Mouse (Mus musculus) embryonic fibroblast, embryonic 13.5 days (primary cell): ENCODE data around the gene Tpk1. TPM values are rescaled to one million over a fixed set of nuclear protein-coding genes. Genes with fewer than 3 reads are reported as not detected.

ENCODE experiments used
- H3K27ac ChIP-seq: 2 replicates; pipeline ENCODE4 v1.5.1; 2012; ENCODE audit warnings: low read length, control low read depth, inconsistent platforms; ENCODE audit not compliant: insufficient read depth
- H3K4me1 ChIP-seq: 2 replicates; pipeline ENCODE4 v1.6.1; 2011; ENCODE audit warnings: low read length; ENCODE audit not compliant: control insufficient read depth, insufficient read depth
- H3K4me3 ChIP-seq: 2 replicates; pipeline ENCODE4 v1.5.1; 2011; ENCODE audit warnings: mild to moderate bottlenecking, control low read depth, low read length; ENCODE audit not compliant: insufficient read depth
- CTCF ChIP-seq: IDR thresholded peaks from 2 replicates; pipeline ENCODE4 v1.5.1; 2011; ENCODE audit warnings: mild to moderate bottlenecking, control low read depth, low read length, moderate library complexity, borderline replicate concordance; ENCODE audit not compliant: insufficient read depth
- POLR2A ChIP-seq: IDR thresholded peaks from 2 replicates; pipeline ENCODE4 v1.6.1; 2011; ENCODE audit warnings: low read depth, mild to moderate bottlenecking, control low read depth, low read length, moderate library complexity
- polyA plus RNA-seq: library from polyadenylated mRNA; stranded (reverse); fragments of >200 nt; gene quantifications from 2 replicates; pipeline ENCODE4 v1.2.4, GENCODE M21; 2011; ENCODE audit warnings: low read depth; ENCODE audit not compliant: missing spikeins, insufficient read length

Gene Tpk1
- polyA plus RNA-seq = 10.1 and 16.3 TPM in 2 replicates

GRCm38 (mm10) chr6:43665677-43666546 is at the start of gene Tpk1:
Gene Tpk1, minus strand, starts transcription at chr6:43666278.
- Histone ChIP-seq H3K4me3 (peak within 1 kb of the TSS; percentile 71), H3K27ac (peak within 1 kb of the TSS; percentile 88), H3K4me1 (peaks cover 5% of the 10 kb centered on the region)
- TF ChIP-seq CTCF (no peak), POLR2A (peak; percentile 87)

- Histone ChIP-seq H3K27ac (no peak overlapping the region), H3K4me1 (no peaks in the 10 kb centered on the region), H3K4me3 (no peak overlapping the region)
- TF ChIP-seq CTCF (no peak), POLR2A (no peak)
These were observed 36.9 kb upstream of the Tpk1 start for GRCm38 (mm10) chr6:43702810-43703614.

GRCm38 (mm10) chr6:43691863-43692262 is 25.8 kb upstream of the Tpk1 start:
- TF ChIP-seq POLR2A = no peak
- TF ChIP-seq CTCF = no peak
- no peak overlapping the region for H3K27ac ChIP-seq
- H3K4me3 ChIP-seq = no peak overlapping the region
- no peaks in the 10 kb centered on the region for H3K4me1 ChIP-seq

- H3K27ac ChIP-seq = no peak overlapping the region
- TF ChIP-seq CTCF (no peak), POLR2A (no peak)
- H3K4me3 ChIP-seq = no peak overlapping the region
- H3K4me1 ChIP-seq = no peaks in the 10 kb centered on the region
These were observed 19.9 kb upstream of the Tpk1 start for GRCm38 (mm10) chr6:43685985-43686384.

- no peak for TF ChIP-seq CTCF
- TF ChIP-seq POLR2A = no peak
- Histone ChIP-seq H3K4me3 (no peak overlapping the region), H3K27ac (no peak overlapping the region), H3K4me1 (no peaks in the 10 kb centered on the region)
These were observed 16.5 kb upstream of the Tpk1 start for GRCm38 (mm10) chr6:43682535-43682934.

GRCm38 (mm10) chr6:43678689-43679212 is 12.7 kb upstream of the Tpk1 start:
- H3K4me1 ChIP-seq = no peaks in the 10 kb centered on the region
- no peak for TF ChIP-seq CTCF
- no peak for TF ChIP-seq POLR2A
- no peak overlapping the region for H3K27ac ChIP-seq
- H3K4me3 ChIP-seq = no peak overlapping the region

- Histone ChIP-seq H3K27ac (no peak overlapping the region), H3K4me3 (no peak overlapping the region), H3K4me1 (no peaks in the 10 kb centered on the region)
- TF ChIP-seq POLR2A (no peak), CTCF (no peak)
These were observed 11.5 kb upstream of the Tpk1 start for GRCm38 (mm10) chr6:43677566-43677965.

GRCm38 (mm10) chr6:43676139-43676538 is 10.1 kb upstream of the Tpk1 start:
- Histone ChIP-seq H3K4me3 (no peak overlapping the region), H3K27ac (no peak overlapping the region), H3K4me1 (no peaks in the 10 kb centered on the region)
- TF ChIP-seq CTCF (no peak), POLR2A (no peak)

- no peak overlapping the region for H3K4me3 ChIP-seq
- TF ChIP-seq POLR2A (no peak), CTCF (no peak)
- no peaks in the 10 kb centered on the region for H3K4me1 ChIP-seq
- no peak overlapping the region for H3K27ac ChIP-seq
These were observed 9.1 kb upstream of the Tpk1 start for GRCm38 (mm10) chr6:43674986-43675760.

GRCm38 (mm10) chr6:43670939-43671338 is 4.9 kb upstream of the Tpk1 start:
- H3K27ac ChIP-seq = no peak overlapping the region
- H3K4me1 ChIP-seq = peaks cover 3% of the 10 kb centered on the region
- TF ChIP-seq POLR2A (no peak), CTCF (no peak)
- H3K4me3 ChIP-seq = no peak overlapping the region
